Mouse (Mus musculus) liver, embryonic 14.5 days (tissue): ENCODE results near the gene Samd7. TPM values are rescaled to one million over a fixed set of nuclear protein-coding genes. Genes with fewer than 3 reads are reported as not detected.

Experiments
- ATAC-seq: fragments of 200-750 bp; cut with Nextera tagmentation; 2 replicates; pipeline ENCODE4 v1.8.0; 2017; ENCODE audit warnings: moderate number of reproducible peaks, mild to moderate bottlenecking, moderate library complexity; ENCODE audit not compliant: insufficient read depth
- DNase-seq, 3 experiments: peaks; one replicate each; pipeline ENCODE4 v3.0.0-alpha.2; 2012 to 2013; ENCODE audit warnings: low read depth in 3 of 3, low spot score in 3 of 3
- H3K27ac ChIP-seq: fragments of 300-500 bp; sonication (generic); 2 replicates; pipeline ENCODE4 v1.5.1; 2014; ENCODE audit warnings: moderate library complexity, mild to moderate bottlenecking, control low read depth, inconsistent platforms
- H3K27me3 ChIP-seq: fragments of 300-500 bp; sonication (generic); 2 replicates; pipeline ENCODE4 v1.6.1; 2014; ENCODE audit warnings: mild to moderate bottlenecking, low read length, moderate library complexity; ENCODE audit not compliant: control insufficient read depth, insufficient read depth
- H3K36me3 ChIP-seq: fragments of 300-500 bp; sonication (generic); replicated peaks from 2 replicates; pipeline ENCODE4 v1.6.1; 2014; ENCODE audit warnings: low read depth; ENCODE audit not compliant: control insufficient read depth, insufficient read depth
- H3K4me1 ChIP-seq, 2 experiments: fragments of 200-500 bp in 1 of 2; fragments of 300-500 bp in 1 of 2; sonication (generic) in 1 of 2; replicated peaks; 2 replicates each; pipeline ENCODE4 v1.6.1; 2012 to 2014; ENCODE audit warnings: antibody characterized with exemption in 1 of 2, inconsistent platforms in 1 of 2, low read length in 1 of 2; ENCODE audit not compliant: control insufficient read depth in 2 of 2, insufficient read depth in 2 of 2
- H3K4me2 ChIP-seq: fragments of 300-500 bp; sonication (generic); 2 replicates; pipeline ENCODE4 v1.6.1; 2014; ENCODE audit warnings: low read depth, mild to moderate bottlenecking, control low read depth, moderate library complexity
- H3K4me3 ChIP-seq, 2 experiments: fragments of 200-500 bp in 1 of 2; fragments of 300-500 bp in 1 of 2; sonication (generic) in 1 of 2; 2 replicates each; pipeline ENCODE4 v1.5.1; 2012 to 2014; ENCODE audit warnings: low read depth in 2 of 2, low read length in 2 of 2, mild to moderate bottlenecking in 2 of 2, control low read depth in 1 of 2, inconsistent platforms in 1 of 2, moderate library complexity in 1 of 2; ENCODE audit not compliant: insufficient read depth in 1 of 2
- H3K9ac ChIP-seq: fragments of 300-500 bp; sonication (generic); replicated peaks from 2 replicates; pipeline ENCODE4 v1.6.1; 2014; ENCODE audit warnings: mild to moderate bottlenecking, control low read depth, moderate library complexity
- H3K9me3 ChIP-seq: fragments of 300-500 bp; sonication (generic); 2 replicates; pipeline ENCODE4 v1.6.1; 2016; ENCODE audit warnings: low read length, mixed read lengths; ENCODE audit not compliant: control insufficient read depth
- CTCF ChIP-seq: IDR thresholded peaks from 2 replicates; pipeline ENCODE4 v1.5.1; 2016; ENCODE audit warnings: antibody characterized with exemption, low read depth, control low read depth
- EP300 ChIP-seq: IDR thresholded peaks from 2 replicates; pipeline ENCODE4 v1.6.1; 2016; ENCODE audit warnings: antibody characterized with exemption, low read depth
- WGBS: fragments of 180-500 bp; shearing (Covaris S2); extraction: QIAGEN DNeasy Blood & Tissue Kit; methylation state at CpG from one replicate; pipeline ENCODE4 v1.1.7; 2014; ENCODE audit not compliant: insufficient replicate concordance; 5-methylcytosine and 5-hydroxymethylcytosine counted together
- polyA plus RNA-seq, 2 experiments: library from polyadenylated mRNA; depleted of rRNA in 1 of 2; stranded (reverse) in 1 of 2; unstranded in 1 of 2; fragments of >200 nt; fragmentation: Nextera tagmentation in 1 of 2; extraction: Ambion mirVana in 1 of 2; gene quantifications; 2 replicates each; pipeline versions ENCODE4 v1.2.1 to v1.2.3; 2012 to 2014

The Samd7 gene
- polyA plus RNA-seq, 2 experiments: 0.07 TPM; not detected in 1

GRCm38 (mm10) chr3:30769755-30770515 is 23.8 kb downstream of the Samd7 start:
- H3K4me2 ChIP-seq: no peak overlapping the region
- WGBS: 53% methylated on average over 10 of the region's 10 CpGs
- H3K36me3 ChIP-seq: no peaks in the 10 kb centered on the region
- no peak for ATAC-seq
- H3K4me3 ChIP-seq: no peak overlapping the region
- no peak overlapping the region for H3K27ac ChIP-seq
- no peak for DNase-seq
- H3K4me1 ChIP-seq: peaks cover 26 to 31% of the 10 kb centered on the region in 2 experiments
- H3K27me3 ChIP-seq: no peaks in the 10 kb centered on the region; the same call in 1 of the 2 replicates
- H3K9ac ChIP-seq: no peak overlapping the region
- TF ChIP-seq EP300: no peak
- TF ChIP-seq CTCF: no peak
- H3K9me3 ChIP-seq: no peaks in the 10 kb centered on the region

- WGBS: 78% methylated on average over 1 of the region's 1 CpGs
Observed at GRCm38 (mm10) chr3:30771560-30771959, 25.5 kb downstream of the Samd7 start.

GRCm38 (mm10) chr3:30772631-30773030 is 26.5 kb downstream of the Samd7 start:
- peaks cover 7 to 11% of the 10 kb centered on the region in 2 experiments for H3K4me1 ChIP-seq
- 57% methylated on average over 4 of the region's 4 CpGs for WGBS
- no peak overlapping the region for H3K9ac ChIP-seq
- H3K27me3 ChIP-seq: no peaks in the 10 kb centered on the region; the same call in 1 of the 2 replicates
- ATAC-seq (no peak), DNase-seq (no peak)
- H3K27ac ChIP-seq: no peak overlapping the region
- no peak overlapping the region for H3K4me3 ChIP-seq
- TF ChIP-seq CTCF (no peak), EP300 (no peak)
- H3K9me3 ChIP-seq: no peaks in the 10 kb centered on the region
- no peaks in the 10 kb centered on the region for H3K36me3 ChIP-seq
- no peak overlapping the region for H3K4me2 ChIP-seq

More at GRCm38 (mm10) chr3:30771560-30771959, 25.5 kb downstream of the Samd7 start:
- no peaks in the 10 kb centered on the region for H3K36me3 ChIP-seq
- H3K4me1 ChIP-seq: peaks cover 16 to 18% of the 10 kb centered on the region in 2 experiments
- TF ChIP-seq EP300: no peak
- H3K27ac ChIP-seq: no peak overlapping the region
- no peak overlapping the region for H3K4me3 ChIP-seq
- H3K9me3 ChIP-seq: no peaks in the 10 kb centered on the region
- no peaks in the 10 kb centered on the region; the same call in 1 of the 2 replicates for H3K27me3 ChIP-seq
- ATAC-seq (no peak), DNase-seq (no peak)
- no peak overlapping the region for H3K4me2 ChIP-seq
- no peak overlapping the region for H3K9ac ChIP-seq

GRCm38 (mm10) chr3:30774677-30775076 is 28.6 kb downstream of the Samd7 start:
- Histone ChIP-seq H3K4me1 (peaks cover 3 to 13% of the 10 kb centered on the region in 2 experiments), H3K9ac (no peak overlapping the region), H3K27me3 (no peaks in the 10 kb centered on the region; the same call in 1 of the 2 replicates), H3K4me2 (no peak overlapping the region), H3K9me3 (no peaks in the 10 kb centered on the region), H3K27ac (no peak overlapping the region), H3K4me3 (no peak overlapping the region), H3K36me3 (no peaks in the 10 kb centered on the region)
- no peak for ATAC-seq
- TF ChIP-seq CTCF (no peak), EP300 (no peak)
- DNase-seq: no peak
- 77% methylated on average over 5 of the region's 5 CpGs for WGBS

- no peak overlapping the region; the same call in 1 of the 2 replicates for H3K9ac ChIP-seq
Observed at GRCm38 (mm10) chr3:30777984-30778383, 31.9 kb downstream of the Samd7 start.

More at GRCm38 (mm10) chr3:30777984-30778383, 31.9 kb downstream of the Samd7 start:
- 45% methylated on average over 5 of the region's 5 CpGs for WGBS
- H3K36me3 ChIP-seq: no peaks in the 10 kb centered on the region
- no peak for TF ChIP-seq EP300
- TF ChIP-seq CTCF: 0 out of 2 replicates have a peak, but pooled peaks have one; percentile 14
- no peak overlapping the region for H3K27ac ChIP-seq
- H3K9me3 ChIP-seq: no peaks in the 10 kb centered on the region
- ATAC-seq (peak; percentile 86), DNase-seq (no peak)
- no peak overlapping the region for H3K4me2 ChIP-seq
- no peaks in the 10 kb centered on the region; the same call in 1 of the 2 replicates for H3K27me3 ChIP-seq
- no peak overlapping the region for H3K4me3 ChIP-seq
- peaks cover 3 to 13% of the 10 kb centered on the region in 2 experiments for H3K4me1 ChIP-seq
